Mouse (Mus musculus) colon, adult 2 months (tissue): Measurements from ENCODE around the gene Arhgap11a. TPM values are rescaled to one million over a fixed set of nuclear protein-coding genes. Genes with fewer than 3 reads are reported as not detected.

Source experiments
- polyA plus RNA-seq: library from polyadenylated mRNA; depleted of rRNA; stranded (reverse); fragments of >200 nt; gene quantifications from 2 replicates; pipeline ENCODE4 v1.2.3, GENCODE M21; 2012; rRNA removed

Arhgap11a gene
- polyA plus RNA-seq: 1.3 and 1.5 TPM in 2 replicates

DNA sequence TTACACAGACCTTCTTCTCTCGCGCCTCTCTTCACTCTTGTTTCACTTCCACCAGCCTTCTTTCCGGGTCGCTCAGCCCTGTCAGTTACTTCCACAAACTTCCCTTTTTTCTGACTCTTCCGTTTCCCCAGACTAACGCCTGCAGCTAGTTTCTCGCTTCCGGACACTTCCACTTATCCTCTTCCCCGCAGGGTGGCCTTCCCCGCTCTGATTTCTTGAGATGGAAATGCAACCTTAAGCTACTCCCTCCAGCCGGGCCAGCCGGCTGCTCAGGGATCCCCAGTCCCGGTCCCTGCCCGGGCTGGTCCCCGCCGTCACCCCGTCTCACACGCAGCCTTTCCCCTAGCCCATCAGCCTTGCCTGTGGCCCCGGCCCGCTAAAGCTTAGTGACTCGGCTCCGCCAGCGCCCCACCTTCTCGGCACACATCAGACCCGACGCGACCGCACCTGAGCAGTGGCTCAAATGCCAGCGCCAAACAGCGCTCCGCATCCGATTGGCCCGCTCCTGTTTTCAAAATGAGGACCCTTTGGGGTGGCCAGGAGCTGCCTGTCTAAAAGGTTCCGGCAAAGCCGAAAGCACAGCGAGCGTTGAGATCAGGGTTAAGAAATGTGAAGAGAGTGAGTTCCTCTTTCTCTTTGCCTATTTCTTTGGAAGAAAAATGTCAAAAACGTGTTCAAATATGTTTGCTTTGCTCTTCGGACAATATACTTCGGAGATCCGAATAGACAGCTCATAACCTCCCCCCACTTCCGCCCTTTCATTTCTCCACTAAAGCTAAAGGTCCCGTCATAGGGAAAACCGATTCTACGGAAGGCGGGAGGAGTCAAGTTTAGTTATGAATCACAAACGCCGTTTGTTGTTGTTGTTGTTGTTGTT lies at the start of gene Arhgap11a:
Arhgap11a (minus strand) TSS at position 417 of the 877 bp plus-strand sequence.

GRCm38 (mm10) chr2:113828943-113829882 lies 19.2 kb downstream of the Arhgap11a start, which contains the start of gene Scg5:
Gene Scg5, minus strand, starts transcription at chr2:113829121.

Other genes starting within 250 kb of the Arhgap11a start
- 20.9 and 29.6 TPM in 2 replicates for gene Grem1, start 90.0 kb downstream of the Arhgap11a start, polyA plus RNA-seq
- gene Scg5, start 19.5 kb downstream of the Arhgap11a start, polyA plus RNA-seq: 2.7 and 3.7 TPM in 2 replicates
- 0.12 and 0.35 TPM in 2 replicates for gene Gjd2, start 165.0 kb upstream of the Arhgap11a start, polyA plus RNA-seq
- 3.5 and 6.1 TPM in 2 replicates for gene Actc1, start 204.9 kb upstream of the Arhgap11a start, polyA plus RNA-seq